ENCODE assay signal across 23 mouse cellular contexts in the genomic region with DNA sequence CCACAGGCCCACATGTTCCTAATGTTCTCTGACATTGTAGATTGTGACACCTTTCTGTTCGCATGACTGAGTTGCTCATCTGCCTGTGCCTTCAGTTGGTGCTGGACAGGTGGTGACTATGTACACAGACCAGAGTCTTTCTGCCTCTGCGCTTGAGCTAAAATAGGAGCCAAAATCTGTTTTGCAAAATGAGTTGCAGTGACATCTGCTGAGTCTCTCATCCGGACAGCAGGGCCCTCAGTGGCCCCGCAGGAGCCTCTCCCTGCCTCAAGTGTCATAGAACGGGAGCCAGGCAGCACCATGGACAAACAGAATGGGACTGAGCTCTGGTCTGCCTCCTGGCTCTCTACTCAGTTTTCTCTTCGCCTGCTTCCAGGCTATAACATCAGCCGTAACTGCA. TPM values are rescaled to one million over a fixed set of nuclear protein-coding genes. Genes with fewer than 3 reads are reported as not detected.
"Had no signal": no experiment of that assay in that cellular context is flagged by ENCODE, and none has a peak within 500 bp of the region (broad histone marks: within the 10 kb centered on the region; RNA-seq: fewer than 3 reads in every experiment).

No protein-coding gene starts in this region.

- H3K27me3 ChIP-seq: neural tube, embryonic 12.5 days; neural tube, embryonic 15.5 days had no signal

- DNase-seq: kidney, adult 8-10 months; kidney, postnatal 10 days; kidney, postnatal 36 days; layer of hippocampus, postnatal 36 days; liver, embryonic 13.5 days; lung, embryonic 14.5 days; lung, postnatal 10 days; lung, postnatal 36 days; right cerebral cortex, adult 18-20 months; right cerebral cortex, postnatal 14 days; right cerebral cortex, postnatal 4 days; thymus, adult 2 months; thymus, postnatal 14 days had no signal

- H3K4me2 ChIP-seq: kidney, embryonic 15.5 days; liver, embryonic 13.5 days; lung, embryonic 14.5 days; midbrain, embryonic 15.5 days; neural tube, embryonic 12.5 days; neural tube, embryonic 15.5 days had no signal

- H3K4me3 ChIP-seq: kidney, embryonic 15.5 days; left cerebral cortex, adult 2 months; liver, embryonic 13.5 days; megakaryocyte, embryonic 14.5 days; midbrain, embryonic 10.5 days; midbrain, embryonic 15.5 days; neural tube, embryonic 12.5 days; neural tube, embryonic 15.5 days had no signal

- H3K9ac ChIP-seq: kidney, embryonic 15.5 days; liver, embryonic 13.5 days; lung, embryonic 14.5 days; midbrain, embryonic 15.5 days; neural tube, embryonic 12.5 days; neural tube, embryonic 15.5 days had no signal

- H3K4me1 ChIP-seq: kidney, embryonic 15.5 days; liver, embryonic 13.5 days; megakaryocyte, embryonic 14.5 days; midbrain, embryonic 10.5 days; midbrain, embryonic 15.5 days; neural tube, embryonic 12.5 days had no signal

- H3K36me3 ChIP-seq: kidney, embryonic 15.5 days; liver, embryonic 13.5 days; midbrain, embryonic 10.5 days; midbrain, embryonic 15.5 days; neural tube, embryonic 12.5 days; neural tube, embryonic 15.5 days had no signal

- H3K9me3 ChIP-seq: kidney, embryonic 15.5 days; liver, embryonic 13.5 days; megakaryocyte, embryonic 14.5 days; midbrain, embryonic 10.5 days; midbrain, embryonic 15.5 days; neural tube, embryonic 12.5 days; neural tube, embryonic 15.5 days had no signal

- H3K27ac ChIP-seq: kidney, embryonic 15.5 days; left cerebral cortex, adult 2 months; liver, embryonic 13.5 days; midbrain, embryonic 10.5 days; midbrain, embryonic 15.5 days; neural tube, embryonic 12.5 days; neural tube, embryonic 15.5 days; stomach, postnatal 0 days had no signal

- ATAC-seq: midbrain, embryonic 15.5 days had no signal

RNA-seq across cellular contexts. Expression of gene Lyzl4, which starts 17.9 kb away (rescaled TPM):
- total RNA-seq: liver, adult 2 months had no signal
- polyA plus RNA-seq: kidney, embryonic 15.5 days; limb, embryonic 11.5 days; liver, adult 2 months; lung, embryonic 14.5 days; midbrain, embryonic 10.5 days; neural tube, embryonic 12.5 days; neural tube, embryonic 15.5 days had no signal
